Mouse (Mus musculus): ENCODE results near the gene Ogfod1.

The Ogfod1 gene

GRCm38 (mm10) chr8:94036944-94037524 lies at the start of gene Ogfod1, which contains the start of gene Nudt21:
Gene Ogfod1 (plus strand): TSS chr8:94037198.
Gene Nudt21 (minus strand): TSS chr8:94037031.
- peak; percentile 97 for DNase-seq

GRCm38 (mm10) chr8:93989739-93990138 lies 47.3 kb upstream of the Ogfod1 start:
- DNase-seq = no peak

- no peak for DNase-seq
Observed at GRCm38 (mm10) chr8:93998961-93999360, 38.0 kb upstream of the Ogfod1 start.

- no peak for DNase-seq
Observed at GRCm38 (mm10) chr8:94004139-94004538, 32.9 kb upstream of the Ogfod1 start.

GRCm38 (mm10) chr8:94009243-94009845 lies 27.7 kb upstream of the Ogfod1 start:
- peak; percentile 10 for DNase-seq

GRCm38 (mm10) chr8:94010101-94010705 lies 26.8 kb upstream of the Ogfod1 start:
- no peak for DNase-seq

GRCm38 (mm10) chr8:94011076-94012012 lies 25.7 kb upstream of the Ogfod1 start:
- DNase-seq = peak; percentile 19

- DNase-seq = peak; percentile 82
Observed at GRCm38 (mm10) chr8:94012013-94012951, 24.7 kb upstream of the Ogfod1 start, which contains the start of gene Amfr. Gene Amfr (minus strand): TSS chr8:94012842.

- no peak for DNase-seq
Observed at GRCm38 (mm10) chr8:94013026-94013612, 23.9 kb upstream of the Ogfod1 start.

GRCm38 (mm10) chr8:94023916-94024315 lies 13.1 kb upstream of the Ogfod1 start:
- no peak for DNase-seq

- no peak for DNase-seq
Observed at GRCm38 (mm10) chr8:94029701-94030100, 7.3 kb upstream of the Ogfod1 start.

- no peak for DNase-seq
Observed at GRCm38 (mm10) chr8:94033601-94034000, 3.4 kb upstream of the Ogfod1 start.

- DNase-seq = no peak
Observed at GRCm38 (mm10) chr8:94035200-94035599, 1.8 kb upstream of the Ogfod1 start.

GRCm38 (mm10) chr8:94036541-94036940 lies 457 bp upstream of the Ogfod1 start:
- DNase-seq = peak; percentile 76

- peak; percentile 21 for DNase-seq
Observed at GRCm38 (mm10) chr8:94037806-94038205, 808 bp downstream of the Ogfod1 start.

GRCm38 (mm10) chr8:94047845-94048244 lies 10.8 kb downstream of the Ogfod1 start:
- DNase-seq = no peak

- DNase-seq = no peak
Observed at GRCm38 (mm10) chr8:94052696-94053095, 15.7 kb downstream of the Ogfod1 start.

GRCm38 (mm10) chr8:94057157-94057854 lies 20.3 kb downstream of the Ogfod1 start:
- DNase-seq = peak; percentile 58

GRCm38 (mm10) chr8:94066121-94066863 lies 29.3 kb downstream of the Ogfod1 start:
- DNase-seq = no peak

- peak; percentile 6 for DNase-seq
Observed at GRCm38 (mm10) chr8:94068793-94069192, 31.8 kb downstream of the Ogfod1 start.

All from kidney, postnatal 14 days (tissue).